Mouse (Mus musculus) telencephalon, adult 2 months (tissue): Measurements from ENCODE around the gene Siae.

Source experiments
- DNase-seq: peaks from one replicate; pipeline ENCODE4 v3.0.0-alpha.2; 2011; ENCODE audit warnings: low read depth, low spot score

Siae gene

GRCm38 (mm10) chr9:37569231-37569835 is 13.8 kb downstream of the Siae start:
- DNase-seq: no peak

GRCm38 (mm10) chr9:37572204-37572876 is 16.8 kb downstream of the Siae start:
- DNase-seq: no peak

DNA sequence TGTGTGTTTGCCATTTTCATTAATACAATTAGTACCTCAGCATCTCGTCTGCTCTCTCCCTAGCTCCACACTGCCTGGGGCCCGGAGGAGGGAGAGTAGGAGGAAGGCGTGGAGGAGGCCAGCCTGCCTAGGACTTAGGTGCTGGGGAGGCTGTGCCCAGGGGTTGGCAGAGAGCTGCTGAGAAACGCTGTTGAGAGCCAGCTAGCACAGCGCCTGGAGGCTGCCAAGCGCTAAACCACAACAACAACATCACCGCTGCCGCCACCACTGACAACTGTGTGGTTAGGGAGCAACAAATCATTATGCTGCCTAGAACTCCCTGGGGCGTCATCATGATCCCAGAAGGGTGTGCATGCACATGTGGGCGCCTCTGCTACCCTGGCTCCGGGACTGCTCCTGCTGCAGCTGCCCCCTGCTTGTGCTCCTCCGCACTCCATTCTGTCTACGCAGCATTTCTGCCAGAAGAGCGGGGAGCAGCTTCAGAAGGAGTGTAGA is 21.0 kb downstream of the Siae start:
- DNase-seq: peak; percentile 63

DNA sequence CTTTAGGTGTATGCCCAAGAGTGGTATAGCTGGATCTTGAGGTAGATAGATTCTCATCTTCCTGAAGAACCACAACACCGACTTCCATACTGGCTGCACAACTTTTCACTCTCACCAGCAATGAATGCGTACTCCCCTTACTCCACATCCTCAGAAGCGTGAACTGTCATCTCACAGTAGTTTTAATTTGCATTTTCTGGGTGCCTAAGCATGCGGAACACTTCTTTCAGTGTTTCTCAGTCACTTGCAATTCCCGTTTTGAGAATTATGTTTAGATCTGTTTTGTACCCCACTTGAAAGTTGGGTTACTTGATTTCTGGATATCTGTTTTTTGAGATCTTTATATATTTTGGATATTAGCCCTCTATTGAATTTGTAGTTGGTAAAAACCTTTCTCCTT is 28.1 kb downstream of the Siae start:
- no peak for DNase-seq

DNA sequence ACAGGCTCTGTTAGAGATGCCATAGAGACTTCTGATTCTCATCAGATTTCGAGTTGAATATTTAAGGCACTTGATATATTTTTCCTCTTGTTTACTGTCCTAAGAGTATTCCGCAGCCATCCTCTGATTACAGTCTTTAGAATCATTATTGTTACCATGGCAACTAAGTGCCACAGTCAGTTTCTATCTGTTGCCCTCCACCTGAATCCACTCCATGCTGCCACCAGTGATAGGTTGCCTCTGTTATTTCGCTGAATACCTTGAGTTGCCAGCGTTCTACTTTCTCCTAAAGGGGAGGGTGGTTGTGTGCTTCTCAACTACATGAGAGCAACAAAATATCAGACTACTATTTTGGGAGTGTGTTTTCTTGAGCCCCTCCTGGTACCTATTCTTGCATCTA is 31.2 kb downstream of the Siae start:
- DNase-seq: no peak

- no peak for DNase-seq
Measured at GRCm38 (mm10) chr9:37590381-37590780, 34.9 kb downstream of the Siae start.

DNA sequence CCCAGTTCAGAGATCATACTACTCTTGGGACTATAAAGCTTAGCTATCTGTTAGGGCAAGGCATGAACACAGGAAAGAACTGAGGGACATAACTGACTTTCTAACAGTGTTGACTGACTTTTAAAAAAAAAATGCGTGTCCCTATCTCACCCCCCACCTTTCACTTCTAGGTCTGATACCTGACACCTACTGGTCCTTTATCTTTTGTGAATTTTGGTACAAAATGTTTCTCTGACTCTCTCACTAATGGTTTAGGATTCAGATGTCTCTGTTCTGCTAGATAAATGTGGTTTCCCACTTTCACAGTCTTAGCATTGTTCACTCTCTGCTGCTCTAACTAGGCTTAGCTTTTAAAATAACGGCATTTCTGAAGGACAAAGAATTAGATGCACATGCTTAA is 36.5 kb downstream of the Siae start:
- DNase-seq: no peak

- no peak for DNase-seq
Measured at GRCm38 (mm10) chr9:37592633-37593032, 37.1 kb downstream of the Siae start.

DNA sequence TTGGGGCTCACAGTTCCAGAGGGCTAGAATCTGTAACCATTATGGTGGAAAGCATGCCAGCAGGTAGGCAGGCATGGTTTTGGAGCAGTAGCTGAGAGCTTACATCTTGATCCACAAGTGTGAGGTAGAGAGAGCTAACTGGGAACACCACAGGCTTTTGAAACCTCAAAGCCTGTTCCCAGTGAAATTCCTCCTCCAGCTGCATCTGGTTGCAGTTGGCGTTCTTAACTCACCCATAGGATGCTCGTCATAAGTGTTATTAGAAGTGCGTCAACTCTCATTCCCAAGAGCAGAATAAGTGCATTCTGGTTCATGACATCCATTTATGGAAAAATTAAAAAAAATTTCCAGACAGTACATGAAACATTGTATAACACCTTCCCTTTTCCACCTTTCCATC is 38.2 kb downstream of the Siae start:
- no peak for DNase-seq

- no peak for DNase-seq
Measured at GRCm38 (mm10) chr9:37595570-37595969, 40.1 kb downstream of the Siae start.

- DNase-seq: no peak
Measured at GRCm38 (mm10) chr9:37598637-37599036, 43.1 kb downstream of the Siae start.

DNA sequence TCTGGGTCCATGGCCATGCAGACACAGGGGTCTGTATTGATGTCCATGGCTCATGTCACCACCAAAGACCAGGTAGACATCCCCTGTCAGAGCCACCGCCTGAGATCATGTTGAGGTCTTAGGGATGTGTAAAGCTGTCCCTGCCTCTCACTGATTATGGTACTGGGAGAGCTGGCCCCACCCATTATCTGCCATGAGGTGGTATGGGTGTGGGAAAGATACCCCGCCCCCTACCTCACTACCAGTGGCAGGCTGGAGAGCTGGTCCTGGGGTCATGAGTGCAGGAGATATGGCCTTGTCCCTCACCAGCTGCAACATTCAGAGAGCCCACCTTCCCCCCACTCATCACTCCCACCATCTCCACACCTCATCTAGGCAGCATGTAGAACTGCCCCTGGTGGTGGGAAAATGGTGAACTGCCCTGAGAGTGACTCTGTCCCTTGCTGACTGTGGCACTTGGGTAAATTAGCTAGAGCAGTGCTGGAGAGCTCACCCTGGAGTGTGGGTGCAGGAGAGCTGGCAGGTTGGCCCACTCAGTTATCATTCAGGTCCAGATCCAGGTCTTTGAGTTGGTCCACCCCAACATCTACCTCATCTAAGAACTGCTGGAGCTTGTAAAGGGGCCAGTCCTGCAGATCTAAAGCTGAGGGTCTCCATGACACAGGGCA is 45.2 kb downstream of the Siae start:
- no peak for DNase-seq

DNA sequence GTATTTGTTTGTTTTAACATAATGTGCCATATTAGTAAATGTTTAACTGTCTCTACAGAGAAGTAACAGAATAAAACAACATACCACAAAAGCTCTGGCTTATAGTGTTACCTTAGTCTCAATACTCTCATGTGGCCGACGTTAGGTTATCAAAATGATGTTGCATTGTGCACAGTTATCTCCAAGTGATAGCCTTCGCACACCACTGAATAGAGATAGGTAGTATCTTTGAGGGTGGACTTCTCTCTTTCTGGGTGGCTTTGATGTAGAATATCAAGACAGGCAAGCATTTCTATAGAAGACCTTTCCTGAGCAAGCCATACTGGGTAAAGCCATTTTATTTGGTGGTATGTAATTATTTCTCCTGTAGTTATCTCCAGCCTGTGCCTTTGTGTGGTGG is 49.6 kb downstream of the Siae start:
- DNase-seq: no peak

DNA sequence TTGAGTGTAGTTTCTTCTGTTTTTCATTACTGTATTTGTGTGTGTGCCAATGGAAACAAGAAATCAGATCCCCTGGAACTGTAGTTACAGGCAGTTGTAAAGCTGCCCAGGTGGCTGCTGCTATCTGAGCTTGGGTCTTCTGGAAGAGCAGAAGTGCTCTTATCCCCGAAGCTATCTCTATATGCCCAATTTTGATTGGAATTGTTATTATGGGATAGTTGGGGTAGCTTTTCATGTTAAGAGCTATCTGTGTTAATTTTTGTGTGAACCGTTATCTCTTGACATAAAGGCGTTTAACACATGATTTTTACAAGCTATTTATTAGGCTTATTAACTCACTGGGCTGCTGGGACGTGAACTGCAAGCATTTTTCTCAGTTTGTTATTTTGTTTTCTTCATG is 54.1 kb downstream of the Siae start:
- no peak for DNase-seq

DNA sequence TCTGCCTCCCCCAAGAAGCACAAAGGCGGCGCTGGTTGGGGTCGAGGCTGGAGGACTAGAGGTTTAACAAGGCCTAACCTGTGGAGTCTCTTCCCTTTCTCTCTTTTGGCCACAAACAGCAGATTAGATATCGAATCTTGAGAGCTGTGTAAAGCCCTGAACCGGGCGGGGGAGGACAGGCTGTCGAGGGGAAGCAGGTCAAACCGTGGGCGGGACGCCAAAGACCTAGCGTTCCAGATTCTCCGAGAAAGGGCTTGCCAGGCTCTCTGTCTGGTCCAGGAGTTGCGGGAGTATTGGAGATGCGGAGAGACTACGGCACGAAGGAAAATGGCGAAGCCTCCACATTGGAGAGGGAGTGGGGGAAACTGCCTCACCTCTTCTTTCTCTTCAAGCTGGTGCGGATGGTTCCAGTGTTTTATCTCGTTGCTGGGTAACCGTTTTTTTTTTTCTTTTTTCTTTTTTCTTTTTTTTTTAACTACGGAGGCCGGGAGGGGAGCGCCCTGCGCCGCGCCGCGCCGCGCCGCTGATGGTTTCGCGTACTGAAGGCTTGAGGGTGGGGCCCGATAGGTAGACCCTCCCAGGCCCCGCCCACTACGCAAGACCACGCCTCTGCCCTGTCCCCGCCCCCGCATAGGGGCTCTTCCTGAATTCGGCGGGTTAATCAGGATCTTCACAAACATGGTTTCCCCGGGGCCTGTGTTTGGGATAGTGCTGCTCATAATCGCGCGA is 57.8 kb downstream of the Siae start, which contains the start of gene Spa17:
TSS of gene Spa17 (minus strand) at position 541 of the 729 bp plus-strand sequence.
- peak; percentile 88 for DNase-seq

- no peak for DNase-seq
Measured at GRCm38 (mm10) chr9:37613911-37614280, 58.4 kb downstream of the Siae start.

GRCm38 (mm10) chr9:37614316-37614715 is 58.8 kb downstream of the Siae start:
- DNase-seq: no peak

GRCm38 (mm10) chr9:37615220-37615619 is 59.7 kb downstream of the Siae start:
- no peak for DNase-seq

- DNase-seq: no peak
Measured at GRCm38 (mm10) chr9:37616770-37617169, 61.3 kb downstream of the Siae start.

DNA sequence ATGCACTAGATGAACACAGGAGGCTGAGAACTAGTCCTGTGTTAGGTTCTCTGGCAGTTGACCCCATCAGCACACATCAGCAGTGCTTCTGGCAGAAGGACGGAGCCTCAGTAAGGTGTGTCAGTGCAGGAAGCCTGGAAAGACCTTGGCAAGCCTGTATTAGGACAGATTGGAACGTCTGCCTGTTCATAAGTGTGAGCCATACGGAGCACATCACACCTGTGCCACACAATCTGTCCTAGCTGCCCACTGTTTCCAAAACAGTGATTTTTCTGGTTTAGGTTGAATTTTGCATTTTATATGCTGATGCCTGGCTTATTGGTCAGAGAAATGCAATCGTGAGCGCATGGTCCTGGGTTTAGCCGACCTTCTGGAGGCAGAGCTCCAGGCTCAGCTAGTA is 65.8 kb downstream of the Siae start:
- peak; percentile 59 for DNase-seq

GRCm38 (mm10) chr9:37623981-37624380 is 68.5 kb downstream of the Siae start:
- no peak for DNase-seq

DNA sequence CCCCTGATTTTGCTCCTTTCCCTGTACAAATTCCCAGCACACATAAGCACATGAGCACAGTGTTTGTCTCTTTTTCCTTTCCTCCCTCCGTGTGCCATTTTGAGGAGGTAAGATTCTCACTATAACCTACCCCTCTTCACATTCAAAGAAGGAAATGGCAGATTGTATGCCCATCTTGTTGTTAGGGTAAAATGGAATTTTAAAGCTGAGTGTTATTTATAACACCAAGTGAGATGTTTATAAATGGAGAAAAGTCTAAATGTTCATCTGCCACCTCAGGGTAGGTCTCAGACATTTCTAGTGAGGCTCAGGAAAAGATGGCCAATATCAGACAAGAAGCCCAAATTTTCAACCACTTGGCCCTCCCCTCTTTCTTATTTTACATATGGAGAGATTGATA is 69.0 kb downstream of the Siae start:
- DNase-seq: no peak
